Mouse (Mus musculus): ENCODE data around the gene Crocc.

Gene Crocc

GRCm38 (mm10) chr4:141067516-141068046, 7.2 kb upstream of the Crocc start:
- DNase-seq (ENCODE audit: low spot score): no peak

DNA sequence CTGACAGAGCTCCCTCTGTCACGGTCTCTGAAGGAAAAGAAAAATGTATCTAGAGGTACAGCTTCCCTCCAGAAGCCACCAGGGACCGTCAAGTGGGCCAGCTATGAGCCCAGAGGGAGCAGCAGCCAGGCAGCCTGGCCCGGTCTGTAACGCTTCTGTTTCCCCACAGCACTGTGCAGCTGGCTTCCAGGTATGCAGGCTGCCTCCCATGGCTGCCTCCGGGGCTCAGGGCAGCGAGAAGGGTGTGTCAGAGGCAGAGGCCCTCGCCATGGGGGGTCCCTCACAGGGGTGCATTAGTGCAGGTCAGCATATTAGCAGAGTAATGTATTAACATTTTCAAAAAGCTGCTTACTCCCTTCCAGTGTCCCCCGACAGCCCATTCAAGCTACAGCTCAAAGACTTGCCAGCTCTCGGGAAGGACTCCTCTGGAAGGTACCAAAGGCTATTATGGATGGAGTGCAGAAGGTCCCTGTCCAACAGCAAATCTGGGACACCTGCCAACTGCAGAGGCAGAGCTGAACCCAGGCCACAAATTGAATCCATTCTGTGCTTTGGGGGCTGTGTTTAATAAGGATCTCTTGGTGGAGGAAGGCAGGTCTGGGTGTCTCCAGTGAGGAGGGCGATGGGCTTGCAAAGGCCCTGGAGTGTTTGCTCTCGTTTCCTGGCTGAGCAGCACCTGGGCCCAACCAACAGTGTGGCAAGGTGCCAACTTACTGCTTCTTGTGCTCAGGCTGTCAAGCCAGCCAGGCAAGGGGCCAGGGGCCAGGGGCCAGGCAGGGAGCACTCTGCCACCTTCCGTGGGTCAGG, 6.6 kb upstream of the Crocc start:
- peak; percentile 62 for DNase-seq (ENCODE audit: low spot score)

GRCm38 (mm10) chr4:141065123-141065522, 4.8 kb upstream of the Crocc start:
- DNase-seq (ENCODE audit: low spot score): peak; percentile 87

DNA sequence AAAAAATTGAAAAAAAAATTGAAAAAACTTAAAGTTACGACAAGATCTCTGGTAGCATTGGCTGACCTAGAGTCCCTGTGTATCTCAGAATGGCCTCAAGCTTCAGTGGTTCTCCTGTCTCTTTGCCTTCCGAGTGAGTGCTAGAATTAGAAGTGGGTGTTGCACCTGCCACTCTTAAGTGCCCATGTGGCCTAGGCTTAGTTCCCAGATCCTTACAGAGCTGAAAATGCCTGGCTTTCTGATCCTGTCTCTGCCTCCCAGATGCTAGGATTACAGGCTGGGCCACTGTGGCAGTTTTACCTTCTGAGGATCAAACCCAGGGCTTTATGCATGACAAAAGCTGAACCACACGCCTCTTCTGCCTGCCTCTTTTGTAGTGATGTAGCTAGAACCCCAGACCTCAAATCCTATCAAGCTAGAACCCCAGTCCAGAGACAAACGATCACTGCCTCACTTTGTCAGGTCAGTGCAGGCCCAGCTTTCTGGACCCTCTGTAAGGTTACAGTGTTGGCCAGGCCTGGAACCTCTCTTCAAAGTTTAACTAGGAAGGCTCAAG, 3.8 kb upstream of the Crocc start:
- DNase-seq (ENCODE audit: low spot score): no peak

GRCm38 (mm10) chr4:141059616-141060425, 529 bp downstream of the Crocc start:
- no peak for DNase-seq (ENCODE audit: low spot score)

DNA sequence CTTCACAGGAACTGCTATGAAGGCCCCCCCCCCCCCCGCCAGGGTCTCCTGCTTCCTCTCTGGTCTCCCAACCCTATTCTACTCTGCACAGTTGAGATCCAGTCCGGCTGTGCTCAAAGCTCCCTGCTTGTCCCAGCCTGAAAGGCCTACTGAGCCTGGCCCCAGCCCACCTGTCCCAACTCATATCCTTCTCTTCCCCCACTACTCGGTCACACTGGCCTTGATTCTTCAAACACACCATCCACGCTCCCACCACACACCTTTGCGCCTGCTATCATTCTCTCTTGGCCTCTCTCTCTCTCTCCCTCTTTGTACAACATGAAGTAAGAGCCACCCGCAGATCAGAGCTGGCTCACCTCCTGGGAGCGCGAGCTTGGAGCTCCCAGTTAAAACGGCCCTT, 1.5 kb downstream of the Crocc start:
- no peak for DNase-seq (ENCODE audit: low spot score)

DNA sequence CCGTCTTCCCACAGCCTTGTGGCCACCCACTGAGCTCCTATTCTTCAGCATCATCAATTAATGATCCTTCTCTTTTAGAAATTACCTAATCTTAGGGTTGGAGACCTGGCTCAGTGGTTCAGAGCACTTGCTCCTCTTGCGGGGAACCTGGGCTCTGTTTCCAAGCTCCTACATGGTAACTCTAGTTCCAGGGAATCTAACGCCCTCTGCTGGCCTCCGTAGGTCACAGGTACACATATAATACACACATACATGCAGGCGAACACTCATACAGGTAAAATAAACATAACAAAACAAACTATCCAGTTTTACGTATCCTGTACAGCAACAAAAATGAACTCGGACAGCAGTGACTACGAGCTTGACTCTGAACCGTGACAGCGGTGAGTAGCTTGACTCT, 3.4 kb downstream of the Crocc start:
- no peak for DNase-seq (ENCODE audit: low spot score)

GRCm38 (mm10) chr4:141053568-141054161, 6.7 kb downstream of the Crocc start:
- DNase-seq (ENCODE audit: low spot score): no peak

- no peak for DNase-seq (ENCODE audit: low spot score)
Observed at GRCm38 (mm10) chr4:141053138-141053537, 7.2 kb downstream of the Crocc start.

DNA sequence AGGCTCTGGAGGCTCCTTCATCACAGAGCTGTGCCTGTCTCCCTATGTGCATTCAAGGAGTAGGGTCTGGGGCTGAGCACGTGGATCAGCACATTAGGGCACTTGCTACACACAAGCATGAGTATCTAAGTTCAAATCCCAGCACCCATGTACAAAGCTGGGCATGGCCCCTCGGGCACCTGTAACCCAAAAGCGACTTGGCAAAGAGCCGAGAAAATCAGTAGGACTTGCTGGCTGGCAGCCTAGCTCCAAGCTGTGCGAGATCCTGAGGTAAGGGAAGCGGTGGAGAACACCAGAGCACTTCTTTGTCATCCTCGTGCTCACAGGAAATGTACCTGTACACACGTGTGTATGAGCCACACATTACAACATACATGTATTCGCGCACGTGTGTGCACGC, 7.9 kb downstream of the Crocc start:
- no peak for DNase-seq (ENCODE audit: low spot score)

DNA sequence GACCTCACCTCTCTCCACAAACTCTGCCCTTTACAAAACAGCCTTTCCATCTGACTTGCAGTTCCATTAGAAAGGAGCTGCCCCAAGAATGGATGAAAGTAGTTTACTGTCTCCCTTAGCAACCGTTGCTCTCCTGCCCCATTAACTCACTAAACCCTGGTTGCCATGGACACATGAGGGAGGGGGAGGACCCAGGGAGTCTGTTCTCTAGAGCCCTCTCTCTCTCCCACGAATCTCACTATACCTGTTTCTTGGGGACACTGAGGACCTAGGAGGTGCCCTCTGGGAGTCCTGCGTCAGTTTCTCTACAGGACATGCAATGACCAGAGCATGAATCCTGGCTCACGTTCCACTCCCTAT, 10.9 kb downstream of the Crocc start:
- DNase-seq (ENCODE audit: low spot score): no peak

DNA sequence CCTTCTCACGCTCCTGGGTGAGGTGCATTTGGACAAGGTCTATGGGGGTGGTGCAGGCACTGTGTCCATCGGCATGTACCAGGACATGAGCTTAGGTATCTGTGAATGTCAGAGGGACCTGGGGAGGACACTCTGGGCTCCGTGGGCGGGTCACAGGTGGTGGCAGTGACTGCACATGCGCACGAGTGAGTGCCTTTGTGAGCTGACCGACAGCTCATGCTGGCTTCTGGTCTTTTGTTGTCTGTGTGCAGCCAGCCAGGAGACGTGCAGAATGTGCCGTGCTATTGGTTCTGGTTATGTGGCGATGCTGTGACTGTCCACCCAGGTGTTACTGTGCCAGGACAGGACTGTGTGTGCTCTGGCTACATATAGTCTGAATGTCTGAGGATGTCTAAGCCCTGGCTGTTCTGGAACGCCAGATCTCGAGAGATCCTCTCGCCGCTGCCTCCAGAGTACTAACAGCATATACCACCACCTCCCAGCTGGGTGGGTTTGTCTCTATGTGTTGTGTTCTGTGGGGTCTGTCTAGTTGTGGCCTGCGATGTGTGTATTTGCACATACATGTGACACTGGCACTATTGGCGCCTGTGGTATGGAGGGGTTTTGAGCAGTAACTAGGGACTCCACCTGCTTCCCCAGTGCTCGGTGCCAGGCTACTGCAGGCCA, 11.4 kb downstream of the Crocc start:
- no peak for DNase-seq (ENCODE audit: low spot score)

- peak; percentile 47 for DNase-seq (ENCODE audit: low spot score)
Observed at GRCm38 (mm10) chr4:141044816-141045215, 15.5 kb downstream of the Crocc start.

DNA sequence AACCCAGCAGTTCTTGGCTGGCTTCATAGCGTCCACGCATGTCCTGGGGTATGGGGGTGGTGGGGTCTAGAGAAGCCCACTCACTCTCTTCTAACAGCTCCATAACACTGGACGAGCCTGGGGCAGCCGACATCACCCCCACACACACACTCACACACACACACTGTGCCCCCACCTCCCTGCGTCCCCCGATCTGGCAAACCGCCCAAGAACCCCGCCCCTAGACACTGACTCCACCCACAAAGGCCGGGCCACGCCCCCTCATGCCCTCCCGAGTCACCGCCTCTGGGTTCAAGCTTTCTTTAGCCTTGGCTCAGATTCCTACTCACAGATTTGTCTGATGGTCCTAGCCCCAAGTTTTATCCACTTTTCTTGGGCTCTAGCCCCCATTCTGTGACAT, 19.2 kb downstream of the Crocc start:
- no peak for DNase-seq (ENCODE audit: low spot score)

GRCm38 (mm10) chr4:141033606-141034549, 26.5 kb downstream of the Crocc start:
- peak; percentile 80 for DNase-seq (ENCODE audit: low spot score)

DNA sequence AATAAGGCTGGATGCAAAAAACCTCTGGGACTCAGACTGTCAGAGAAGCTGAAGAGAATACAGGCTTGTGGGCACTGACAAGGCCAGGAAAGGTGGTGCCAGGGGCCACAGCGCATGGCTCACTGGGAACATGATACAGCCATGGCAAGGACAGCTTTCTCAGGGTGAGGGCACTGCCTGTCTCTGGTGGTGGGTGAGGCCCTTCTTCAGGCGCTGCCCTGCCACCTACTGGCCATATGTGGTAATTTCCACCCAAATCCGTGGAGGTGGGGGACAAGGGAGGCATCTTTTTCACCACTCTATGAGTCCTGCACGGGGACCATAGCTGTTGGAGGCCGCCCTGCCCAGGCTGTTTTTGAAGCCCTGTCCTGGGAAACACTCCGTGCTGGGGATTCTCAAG, 28.6 kb downstream of the Crocc start:
- DNase-seq (ENCODE audit: low spot score): peak; percentile 75

DNA sequence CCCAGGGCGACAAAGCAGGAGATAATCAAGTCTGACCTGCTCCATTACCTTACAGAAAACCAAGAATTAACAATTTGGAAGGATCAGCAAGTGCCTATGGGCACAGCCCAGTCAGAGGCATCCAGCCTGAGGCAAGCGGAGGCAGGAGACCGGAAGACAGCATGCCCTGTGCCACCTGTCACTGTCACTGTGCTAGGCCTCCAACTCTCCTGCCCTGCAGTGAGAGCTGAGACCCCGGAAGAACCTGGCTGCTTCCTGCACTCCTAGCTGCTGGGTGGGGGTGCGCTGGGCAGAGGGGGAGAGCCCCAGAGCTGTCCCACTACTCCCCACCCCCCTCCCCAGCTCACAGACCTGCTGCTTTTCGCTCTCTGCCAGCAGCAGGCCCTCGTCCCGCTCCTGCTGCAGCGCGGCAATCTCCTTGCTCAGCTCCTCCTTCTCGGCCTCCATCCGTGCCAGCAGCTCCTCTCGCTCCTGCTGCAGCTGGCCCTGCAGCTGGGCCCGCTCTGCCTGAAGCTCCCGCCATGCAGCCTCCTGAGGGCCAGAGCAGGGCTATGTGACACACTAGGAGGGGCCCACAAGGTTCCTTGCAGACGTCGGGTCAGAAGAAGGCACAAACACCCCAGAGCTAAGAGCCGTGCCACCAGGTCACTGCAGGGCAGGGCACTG, 29.7 kb downstream of the Crocc start:
- no peak for DNase-seq (ENCODE audit: low spot score)

DNA sequence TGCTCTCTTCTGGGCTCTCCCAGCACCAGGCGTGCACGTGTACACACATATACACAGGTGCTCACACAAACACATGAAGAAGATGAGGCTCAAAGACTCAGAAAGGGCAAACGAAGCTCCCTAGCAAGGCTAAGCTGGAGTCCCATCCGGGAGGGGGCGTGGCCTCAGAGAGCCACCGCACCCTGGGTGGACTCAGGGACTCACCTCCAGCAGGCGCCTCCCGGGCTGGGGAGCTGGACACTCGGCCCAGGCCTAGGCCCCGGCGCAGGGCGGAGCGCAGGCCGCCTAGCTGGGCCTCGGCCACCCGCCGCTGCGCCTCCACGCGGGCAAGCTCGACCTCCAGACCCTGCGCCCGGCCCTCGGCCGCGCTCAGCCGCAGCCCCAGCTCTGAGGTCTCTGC, 35.4 kb downstream of the Crocc start:
- DNase-seq (ENCODE audit: low spot score): no peak

- peak; percentile 36 for DNase-seq (ENCODE audit: low spot score)
Observed at GRCm38 (mm10) chr4:141024052-141024451, 36.3 kb downstream of the Crocc start.

DNA sequence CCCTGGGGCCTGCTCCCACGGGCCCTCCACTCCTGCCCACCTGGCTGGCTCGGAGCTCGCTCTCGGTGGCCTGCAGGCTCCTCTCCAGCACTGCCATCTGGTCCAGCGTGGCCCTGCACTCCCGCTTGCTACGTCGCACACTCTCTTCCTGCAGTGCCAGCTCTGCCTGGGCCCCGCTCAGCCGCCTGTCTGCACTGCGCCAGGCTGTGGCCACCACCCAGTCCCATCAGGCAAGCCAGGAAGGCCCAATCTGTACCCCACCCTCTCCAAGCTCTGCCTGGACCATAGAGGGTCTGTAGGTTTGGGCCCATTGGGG, 38.8 kb downstream of the Crocc start:
- no peak for DNase-seq (ENCODE audit: low spot score)
